Mouse (Mus musculus): ENCODE data around the gene BC052040. TPM values are rescaled to one million over a fixed set of nuclear protein-coding genes. Genes with fewer than 3 reads are reported as not detected.

BC052040 gene
- total and polyA plus RNA-seq, 3 experiments, result 2.1 to 2.8 (median 2.3) TPM

DNA sequence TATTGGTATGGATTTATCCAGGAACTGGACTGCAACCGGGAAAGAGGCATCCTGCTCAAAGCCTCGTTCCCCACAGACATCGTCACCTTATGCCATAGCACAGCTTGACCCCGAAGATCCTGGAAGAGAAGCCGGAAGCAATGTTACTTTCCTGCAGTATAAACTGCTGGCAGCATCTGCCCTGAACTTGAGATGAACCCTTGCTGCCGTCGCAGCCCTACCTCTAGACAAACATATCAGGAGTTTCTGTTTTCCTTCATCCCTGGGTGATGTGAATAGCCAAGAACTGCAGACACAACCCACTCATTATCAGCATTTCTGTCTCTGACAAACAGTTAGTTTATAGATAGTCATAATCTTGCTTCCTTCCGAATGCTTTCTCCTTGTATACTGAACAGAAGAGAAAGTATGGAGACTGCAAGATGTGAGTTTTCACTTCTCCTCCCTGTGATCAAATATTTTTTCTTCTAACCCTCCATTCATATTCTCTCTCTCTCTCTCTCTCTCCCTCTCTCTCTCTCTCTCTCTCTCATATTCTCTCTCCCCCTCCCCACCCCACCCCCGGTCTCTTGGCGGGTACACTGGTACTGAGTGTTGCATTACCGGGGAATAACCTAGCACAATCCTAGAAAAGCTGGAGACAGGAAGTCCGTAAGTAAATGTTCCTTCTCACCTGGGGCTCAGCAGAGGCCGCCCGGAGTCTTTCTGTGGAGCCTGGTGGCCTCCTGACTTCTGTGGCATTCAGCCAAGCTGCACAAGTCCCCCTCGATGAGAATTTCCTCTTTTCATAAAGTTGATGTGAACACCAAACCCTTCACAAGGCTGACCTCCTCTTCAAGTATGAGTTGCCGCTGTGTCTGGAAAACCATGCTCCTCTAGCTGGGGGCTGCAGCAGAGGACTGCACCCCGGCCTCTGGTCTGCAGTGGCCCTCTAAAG lies 195.7 kb downstream of the BC052040 start:
- Histone ChIP-seq H3K27ac (peak overlapping the region; percentile 23; the same call in 1 of the 2 replicates), H3K4me1 (ENCODE audit: control insufficient read depth, insufficient read depth, low read length) (peaks cover 9% of the 10 kb centered on the region), H3K79me2 (replicated peaks; ENCODE audit: control insufficient read depth, insufficient read depth, low read length) (no peaks in the 10 kb centered on the region), H3K9ac (ENCODE audit: low read depth, low read length) (no peak overlapping the region), H3K4me3 (no peak overlapping the region), H3K27me3 (ENCODE audit: control insufficient read depth, insufficient read depth, low read length) (no peaks in the 10 kb centered on the region), H3K36me3 (ENCODE audit: control insufficient read depth, insufficient read depth, low read length) (peaks cover 10% of the 10 kb centered on the region)
- DNase-seq, result peak in 1 of 2 experiments; percentile 10
- intact Hi-C loops (cut with DNase I), result no loop called here
- TF ChIP-seq POLR2A (IDR thresholded peaks at IDR 0.05; ENCODE audit: insufficient read depth, low read depth, low read length) (no peak), EP300 (IDR thresholded peaks at IDR 0.05; ENCODE audit: insufficient read depth, low read depth, low read length) (no peak), CTCF (IDR thresholded peaks at IDR 0.05) (no peak)
- 36% methylated on average over 17 of the region's 17 CpGs for WGBS

DNA sequence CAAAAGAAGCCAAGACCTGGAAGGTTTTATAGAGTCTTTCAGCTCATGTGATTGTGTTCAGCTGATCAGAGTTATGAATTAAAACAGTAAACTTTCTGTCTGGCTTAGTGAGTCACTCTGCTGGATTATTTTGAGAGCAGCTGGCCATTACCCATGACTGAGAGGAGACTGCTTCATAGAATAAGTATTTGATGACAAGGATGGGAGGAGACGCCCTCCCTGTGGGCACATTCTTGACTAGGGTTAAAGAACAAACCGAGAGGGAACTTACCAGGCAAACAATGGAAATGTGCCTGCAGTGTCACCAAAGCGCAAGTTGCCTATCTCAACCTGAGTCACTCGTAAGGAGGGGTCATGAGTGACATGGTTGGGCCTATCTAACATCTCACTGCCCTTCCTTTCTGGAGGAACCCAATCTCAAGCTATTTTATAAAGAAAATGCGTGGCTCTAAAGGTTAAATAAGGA lies 199.1 kb downstream of the BC052040 start:
- Histone ChIP-seq H3K27me3 (ENCODE audit: control insufficient read depth, insufficient read depth, low read length) (no peaks in the 10 kb centered on the region), H3K4me1 (ENCODE audit: control insufficient read depth, insufficient read depth, low read length) (peaks cover 9% of the 10 kb centered on the region), H3K4me3 (no peak overlapping the region), H3K27ac (no peak overlapping the region), H3K9ac (ENCODE audit: low read depth, low read length) (no peak overlapping the region), H3K79me2 (replicated peaks; ENCODE audit: control insufficient read depth, insufficient read depth, low read length) (no peaks in the 10 kb centered on the region), H3K36me3 (ENCODE audit: control insufficient read depth, insufficient read depth, low read length) (peaks cover 9% of the 10 kb centered on the region)
- TF ChIP-seq CTCF (IDR thresholded peaks at IDR 0.05) (no peak), POLR2A (IDR thresholded peaks at IDR 0.05; ENCODE audit: insufficient read depth, low read depth, low read length) (no peak), EP300 (IDR thresholded peaks at IDR 0.05; ENCODE audit: insufficient read depth, low read depth, low read length) (no peak)
- peak in 1 of 2 experiments; percentile 11 for DNase-seq
- 38% methylated on average over 5 of the region's 5 CpGs for WGBS
- intact Hi-C loops (cut with DNase I), result no loop called here

DNA sequence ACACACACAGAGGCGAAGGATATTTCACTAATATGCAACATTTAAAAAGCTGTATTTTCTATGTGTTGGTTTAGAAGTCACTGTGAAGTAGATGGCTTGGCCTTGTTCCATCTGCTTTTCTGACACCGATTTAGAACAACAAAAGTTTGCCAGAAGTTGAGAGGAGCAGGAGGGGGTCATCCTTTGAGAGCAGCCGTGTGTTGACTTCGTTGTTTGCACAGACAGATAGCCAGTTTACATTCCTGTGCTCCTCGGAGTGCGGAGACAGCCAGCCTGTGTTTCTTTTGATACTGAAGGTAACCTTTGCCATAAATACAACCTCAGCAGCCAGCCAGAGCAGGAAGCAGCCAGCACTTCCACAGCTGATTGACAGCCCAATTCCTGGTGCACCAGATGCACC lies 204.2 kb downstream of the BC052040 start:
- no peaks in the 10 kb centered on the region for H3K36me3 ChIP-seq (ENCODE audit: control insufficient read depth, insufficient read depth, low read length)
- DNase-seq, result no peak
- no peak overlapping the region for H3K4me3 ChIP-seq
- WGBS, result 24% methylated on average over 6 of the region's 6 CpGs
- TF ChIP-seq POLR2A (IDR thresholded peaks at IDR 0.05; ENCODE audit: insufficient read depth, low read depth, low read length) (no peak), CTCF (IDR thresholded peaks at IDR 0.05) (no peak), EP300 (IDR thresholded peaks at IDR 0.05; ENCODE audit: insufficient read depth, low read depth, low read length) (no peak)
- H3K79me2 ChIP-seq (replicated peaks; ENCODE audit: control insufficient read depth, insufficient read depth, low read length), result no peaks in the 10 kb centered on the region
- H3K27ac ChIP-seq, result no peak overlapping the region
- intact Hi-C loops (cut with DNase I), result no loop called here
- H3K9ac ChIP-seq (ENCODE audit: low read depth, low read length), result no peak overlapping the region
- H3K4me1 ChIP-seq (ENCODE audit: control insufficient read depth, insufficient read depth, low read length), result peaks cover under 1% of the 10 kb centered on the region
- no peaks in the 10 kb centered on the region for H3K27me3 ChIP-seq (ENCODE audit: control insufficient read depth, insufficient read depth, low read length)

DNA sequence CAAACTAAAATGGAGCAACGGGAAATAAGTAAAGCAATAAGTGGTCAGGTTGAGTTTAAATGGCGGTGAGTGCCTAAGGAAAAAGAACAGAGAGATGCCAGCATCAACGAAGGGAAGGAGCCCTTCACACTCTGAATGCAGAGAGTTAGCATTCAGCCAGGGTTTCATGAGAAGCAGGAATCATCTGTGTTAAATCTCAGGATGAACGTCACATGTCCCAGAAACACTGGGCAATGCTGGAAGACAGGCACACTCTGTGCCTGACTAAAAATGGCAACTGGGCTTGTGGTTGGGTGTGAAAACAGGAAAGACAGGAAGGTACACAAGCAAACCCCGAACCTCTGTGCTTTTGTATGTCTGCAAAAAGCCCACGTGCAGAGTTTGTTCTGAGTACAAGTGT lies 217.3 kb downstream of the BC052040 start:
- Histone ChIP-seq H3K9ac (ENCODE audit: low read depth, low read length) (no peak overlapping the region), H3K4me1 (ENCODE audit: control insufficient read depth, insufficient read depth, low read length) (no peaks in the 10 kb centered on the region), H3K36me3 (ENCODE audit: control insufficient read depth, insufficient read depth, low read length) (no peaks in the 10 kb centered on the region), H3K27me3 (ENCODE audit: control insufficient read depth, insufficient read depth, low read length) (no peaks in the 10 kb centered on the region), H3K27ac (no peak overlapping the region), H3K4me3 (no peak overlapping the region), H3K79me2 (replicated peaks; ENCODE audit: control insufficient read depth, insufficient read depth, low read length) (no peaks in the 10 kb centered on the region)
- DNase-seq, result no peak
- TF ChIP-seq EP300 (IDR thresholded peaks at IDR 0.05; ENCODE audit: insufficient read depth, low read depth, low read length) (no peak), POLR2A (IDR thresholded peaks at IDR 0.05; ENCODE audit: insufficient read depth, low read depth, low read length) (no peak), CTCF (IDR thresholded peaks at IDR 0.05) (no peak)
- WGBS, result 74% methylated on average over 6 of the region's 6 CpGs
- intact Hi-C loops (cut with DNase I), result no loop called here

DNA sequence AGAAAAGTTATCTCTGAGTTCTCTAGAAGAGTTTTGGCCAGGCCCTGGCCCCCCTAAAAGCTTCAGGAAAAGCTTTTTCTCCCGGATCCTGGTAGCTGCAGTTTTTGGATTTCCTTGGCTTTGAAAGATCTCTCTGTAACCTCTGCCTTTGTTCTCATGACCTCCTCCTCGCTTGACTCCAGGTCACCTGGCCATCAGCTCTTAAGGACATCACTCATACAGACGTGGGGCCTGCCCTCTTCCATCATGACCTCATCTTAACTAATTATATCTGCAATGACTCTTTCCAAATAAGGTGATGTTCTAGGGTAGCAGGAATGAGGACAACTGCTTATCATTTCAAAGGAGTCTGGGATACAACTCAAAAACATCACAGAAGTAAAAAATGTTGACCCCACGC lies 226.9 kb downstream of the BC052040 start:
- Histone ChIP-seq H3K4me1 (ENCODE audit: control insufficient read depth, insufficient read depth, low read length) (no peaks in the 10 kb centered on the region), H3K79me2 (replicated peaks; ENCODE audit: control insufficient read depth, insufficient read depth, low read length) (no peaks in the 10 kb centered on the region), H3K36me3 (ENCODE audit: control insufficient read depth, insufficient read depth, low read length) (no peaks in the 10 kb centered on the region), H3K4me3 (no peak overlapping the region), H3K27ac (no peak overlapping the region), H3K9ac (ENCODE audit: low read depth, low read length) (no peak overlapping the region), H3K27me3 (ENCODE audit: control insufficient read depth, insufficient read depth, low read length) (no peaks in the 10 kb centered on the region)
- intact Hi-C loops (cut with DNase I), result no loop called here
- TF ChIP-seq POLR2A (IDR thresholded peaks at IDR 0.05; ENCODE audit: insufficient read depth, low read depth, low read length) (no peak), EP300 (IDR thresholded peaks at IDR 0.05; ENCODE audit: insufficient read depth, low read depth, low read length) (no peak), CTCF (IDR thresholded peaks at IDR 0.05) (no peak)
- DNase-seq, result no peak
- 40% methylated on average over 4 of the region's 4 CpGs for WGBS

DNA sequence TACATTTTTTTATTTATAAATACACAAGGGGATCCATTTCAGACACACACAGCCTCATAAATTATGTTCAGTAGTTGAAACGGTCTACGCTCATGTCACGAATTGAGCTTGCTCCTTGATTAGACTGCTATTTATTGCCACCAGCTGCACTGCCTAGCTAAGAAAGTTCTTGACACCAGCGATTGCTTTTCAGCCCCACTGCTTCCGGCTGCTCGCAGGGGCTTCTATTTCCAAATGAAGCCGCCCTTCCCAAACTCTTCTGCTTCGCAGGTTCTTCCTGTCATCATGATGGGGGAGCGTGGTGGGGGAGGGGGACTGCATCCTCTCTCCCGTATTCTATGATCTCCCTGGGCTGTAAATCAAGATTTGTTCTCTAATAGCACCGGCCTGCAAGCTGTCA lies 231.8 kb downstream of the BC052040 start:
- no peak overlapping the region for H3K27ac ChIP-seq
- H3K79me2 ChIP-seq (replicated peaks; ENCODE audit: control insufficient read depth, insufficient read depth, low read length), result no peaks in the 10 kb centered on the region
- H3K4me1 ChIP-seq (ENCODE audit: control insufficient read depth, insufficient read depth, low read length), result no peaks in the 10 kb centered on the region
- DNase-seq, result no peak
- TF ChIP-seq CTCF (IDR thresholded peaks at IDR 0.05) (no peak), EP300 (IDR thresholded peaks at IDR 0.05; ENCODE audit: insufficient read depth, low read depth, low read length) (no peak), POLR2A (IDR thresholded peaks at IDR 0.05; ENCODE audit: insufficient read depth, low read depth, low read length) (no peak)
- no peaks in the 10 kb centered on the region for H3K27me3 ChIP-seq (ENCODE audit: control insufficient read depth, insufficient read depth, low read length)
- WGBS, result 22% methylated on average over 11 of the region's 11 CpGs
- H3K4me3 ChIP-seq, result no peak overlapping the region
- intact Hi-C loops (cut with DNase I), result no loop called here
- no peaks in the 10 kb centered on the region for H3K36me3 ChIP-seq (ENCODE audit: control insufficient read depth, insufficient read depth, low read length)
- no peak overlapping the region for H3K9ac ChIP-seq (ENCODE audit: low read depth, low read length)

Data from heart, adult 2 months (tissue).